Mouse (Mus musculus): Measurements from ENCODE around the gene Ice1. TPM values are rescaled to one million over a fixed set of nuclear protein-coding genes. Genes with fewer than 3 reads are reported as not detected.
A peak's percentile ranks its signal among the peaks of the same experiment; 100 is the strongest.

The Ice1 gene
- polyA plus RNA-seq, 1 experiment from 2014 or later, result 17.9 TPM

GRCm38 (mm10) chr13:70643408-70644082 lies 6.1 kb upstream of the Ice1 start:
- no peaks in the 10 kb centered on the region for H3K9me3 ChIP-seq (replicated peaks; ENCODE audit: low read length)
- H3K4me2 ChIP-seq (ENCODE audit: low read length), result no peak overlapping the region
- TF ChIP-seq CTCF (IDR thresholded peaks at IDR 0.05; ENCODE audit: low read depth), result peak; percentile 97
- DNase-seq (ENCODE audit: low spot score) (peak; percentile 86), ATAC-seq (replicated peaks; ENCODE audit: low FRiP score, low read depth) (0 out of 2 replicates have a peak, but pooled peaks have one; percentile 46)
- no peak overlapping the region for H3K9ac ChIP-seq (ENCODE audit: low read depth, low read length)
- no peaks in the 10 kb centered on the region for H3K36me3 ChIP-seq (ENCODE audit: insufficient read depth, low read length)
- no peaks in the 10 kb centered on the region for H3K27me3 ChIP-seq (ENCODE audit: insufficient read depth, low read length)
- H3K4me3 ChIP-seq (replicated peaks; ENCODE audit: low read depth, low read length), result no peak overlapping the region
- H3K27ac ChIP-seq, result no peak overlapping the region
- H3K4me1 ChIP-seq (replicated peaks; ENCODE audit: insufficient read depth, low read length), result no peaks in the 10 kb centered on the region
- WGBS, result 22% methylated on average over 10 of the region's 10 CpGs

DNA sequence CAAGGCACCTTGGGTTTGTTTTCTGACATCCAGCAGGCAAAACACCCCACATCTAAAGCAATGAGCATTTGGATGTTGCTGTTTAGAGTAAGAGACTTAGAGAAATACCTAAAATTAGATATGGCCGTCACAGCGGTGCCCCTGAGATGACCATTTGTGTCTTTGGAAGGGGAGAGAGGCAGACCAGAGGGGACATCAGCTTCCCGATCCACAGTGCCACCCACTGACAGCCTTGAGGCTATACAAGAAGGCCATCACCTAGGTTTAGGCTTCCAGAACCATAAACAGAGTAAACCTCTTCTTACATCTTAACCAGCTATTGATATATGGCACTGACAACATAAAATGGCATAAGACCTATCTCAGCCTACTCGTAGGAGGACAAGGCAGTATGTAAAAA lies 4.5 kb upstream of the Ice1 start:
- H3K9me3 ChIP-seq (replicated peaks; ENCODE audit: low read length), result no peaks in the 10 kb centered on the region
- no peak for TF ChIP-seq CTCF (IDR thresholded peaks at IDR 0.05; ENCODE audit: low read depth)
- 71% methylated on average over 4 of the region's 4 CpGs for WGBS

DNA sequence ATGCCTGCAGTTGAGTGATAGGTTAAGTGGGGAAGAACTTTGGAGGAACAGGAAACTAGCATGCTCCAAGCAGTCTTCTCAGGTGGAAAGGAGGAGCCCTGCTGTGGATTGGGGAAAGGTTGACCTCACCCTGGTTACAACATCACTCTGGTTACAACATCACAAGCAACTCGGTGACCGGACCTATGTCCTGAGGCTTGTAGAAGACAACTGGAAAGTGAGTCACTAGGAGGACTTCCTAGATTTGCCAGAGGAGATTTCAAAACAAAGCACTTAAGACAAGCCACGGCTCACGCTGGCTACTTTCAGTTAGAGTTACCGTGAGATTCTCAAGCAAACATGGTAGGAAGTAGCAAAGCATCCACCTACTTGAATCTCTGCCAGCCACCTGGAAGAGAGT lies 3.9 kb upstream of the Ice1 start:
- Histone ChIP-seq H3K4me1 (replicated peaks; ENCODE audit: insufficient read depth, low read length) (peaks cover 6% of the 10 kb centered on the region; the same call in 1 of the 2 replicates), H3K9me3 (replicated peaks; ENCODE audit: low read length) (no peaks in the 10 kb centered on the region), H3K4me2 (ENCODE audit: low read length) (no peak overlapping the region), H3K27ac (no peak overlapping the region), H3K4me3 (replicated peaks; ENCODE audit: low read depth, low read length) (no peak overlapping the region), H3K27me3 (ENCODE audit: insufficient read depth, low read length) (no peaks in the 10 kb centered on the region), H3K9ac (ENCODE audit: low read depth, low read length) (no peak overlapping the region), H3K36me3 (ENCODE audit: insufficient read depth, low read length) (no peaks in the 10 kb centered on the region)
- DNase-seq (ENCODE audit: low spot score) (no peak), ATAC-seq (replicated peaks; ENCODE audit: low FRiP score, low read depth) (no peak)
- TF ChIP-seq CTCF (IDR thresholded peaks at IDR 0.05; ENCODE audit: low read depth), result no peak
- WGBS, result 69% methylated on average over 5 of the region's 5 CpGs

More for the DNA sequence above, 4.5 kb upstream of the Ice1 start:
- ATAC-seq (replicated peaks; ENCODE audit: low FRiP score, low read depth) (no peak), DNase-seq (ENCODE audit: low spot score) (no peak)
- H3K4me3 ChIP-seq (replicated peaks; ENCODE audit: low read depth, low read length), result no peak overlapping the region
- no peak overlapping the region for H3K4me2 ChIP-seq (ENCODE audit: low read length)
- no peaks in the 10 kb centered on the region for H3K36me3 ChIP-seq (ENCODE audit: insufficient read depth, low read length)
- H3K27me3 ChIP-seq (ENCODE audit: insufficient read depth, low read length), result no peaks in the 10 kb centered on the region
- H3K9ac ChIP-seq (ENCODE audit: low read depth, low read length), result no peak overlapping the region
- H3K27ac ChIP-seq, result no peak overlapping the region
- 0 out of 2 replicates have a peak, but pooled peaks cover under 1% of the 10 kb centered on the region for H3K4me1 ChIP-seq (replicated peaks; ENCODE audit: insufficient read depth, low read length)

DNA sequence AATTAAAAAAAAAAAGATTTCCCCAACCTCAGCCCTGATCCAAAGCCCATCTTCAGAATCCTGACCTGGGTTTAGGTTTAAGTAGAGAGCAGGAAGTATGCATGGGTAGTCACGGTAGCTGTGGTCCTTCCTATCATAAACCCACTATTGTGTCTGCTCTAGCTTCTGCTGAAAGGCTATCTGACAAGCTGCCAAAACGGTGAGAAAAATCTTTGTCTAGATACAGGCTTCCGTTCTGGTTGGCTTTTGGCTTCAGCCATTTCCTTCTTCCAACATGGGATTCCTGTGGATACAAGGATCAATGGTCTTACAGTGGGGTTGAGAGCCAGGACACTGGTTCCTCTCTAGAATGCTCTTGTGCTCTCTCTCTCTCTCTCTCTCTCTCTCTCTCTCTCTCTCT lies 2.2 kb upstream of the Ice1 start:
- Histone ChIP-seq H3K27ac (no peak overlapping the region), H3K9ac (ENCODE audit: low read depth, low read length) (no peak overlapping the region), H3K27me3 (ENCODE audit: insufficient read depth, low read length) (no peaks in the 10 kb centered on the region), H3K36me3 (ENCODE audit: insufficient read depth, low read length) (no peaks in the 10 kb centered on the region), H3K4me1 (replicated peaks; ENCODE audit: insufficient read depth, low read length) (peaks cover 19% of the 10 kb centered on the region; the same call in 1 of the 2 replicates), H3K4me2 (ENCODE audit: low read length) (no peak overlapping the region), H3K9me3 (replicated peaks; ENCODE audit: low read length) (no peaks in the 10 kb centered on the region), H3K4me3 (replicated peaks; ENCODE audit: low read depth, low read length) (no peak overlapping the region)
- 60% methylated on average over 3 of the region's 3 CpGs for WGBS
- DNase-seq (ENCODE audit: low spot score) (no peak), ATAC-seq (replicated peaks; ENCODE audit: low FRiP score, low read depth) (no peak)
- no peak for TF ChIP-seq CTCF (IDR thresholded peaks at IDR 0.05; ENCODE audit: low read depth)

DNA sequence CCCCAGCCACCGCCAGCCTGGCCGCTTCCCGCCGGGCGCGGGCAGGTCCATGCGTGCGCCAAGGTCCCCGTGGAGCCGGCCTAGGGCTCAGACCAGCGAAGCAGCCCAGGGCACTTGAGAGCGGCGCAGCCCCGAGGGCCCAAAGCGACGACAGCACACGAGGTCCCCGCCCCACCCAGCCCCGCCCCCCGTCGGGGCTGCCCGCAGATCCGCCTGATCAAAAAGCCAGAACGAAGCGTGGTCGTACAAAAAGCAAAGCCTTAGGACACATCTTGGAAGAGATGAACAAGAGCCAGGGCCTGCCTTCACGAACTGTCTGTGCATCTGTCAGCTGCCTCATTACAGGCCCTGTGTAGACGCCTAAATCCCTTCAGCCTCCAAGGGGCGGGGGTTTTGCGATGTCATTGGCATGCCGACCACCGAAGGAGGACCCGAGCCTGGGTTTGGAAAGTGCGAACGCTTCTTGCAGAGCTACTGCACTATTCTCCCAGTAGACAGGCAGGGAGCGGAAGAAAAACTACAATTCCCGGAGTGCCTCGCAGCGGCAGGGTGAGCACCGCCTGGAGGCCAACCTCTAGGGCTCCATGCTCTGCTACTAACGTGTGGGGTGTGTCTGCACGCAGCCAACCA lies 343 bp upstream of the Ice1 start:
- TF ChIP-seq CTCF (IDR thresholded peaks at IDR 0.05; ENCODE audit: low read depth), result peak; percentile 66
- ATAC-seq (replicated peaks; ENCODE audit: low FRiP score, low read depth), result peak; percentile 95

GRCm38 (mm10) chr13:70636706-70637105 lies 728 bp downstream of the Ice1 start:
- peak overlapping the region; percentile 92 for H3K4me3 ChIP-seq (replicated peaks; ENCODE audit: low read depth, low read length)

More for the DNA sequence above, 343 bp upstream of the Ice1 start:
- peak; percentile 99 for DNase-seq (ENCODE audit: low spot score)
- H3K27me3 ChIP-seq (ENCODE audit: insufficient read depth, low read length), result no peaks in the 10 kb centered on the region
- no peaks in the 10 kb centered on the region for H3K9me3 ChIP-seq (replicated peaks; ENCODE audit: low read length)
- H3K36me3 ChIP-seq (ENCODE audit: insufficient read depth, low read length), result no peaks in the 10 kb centered on the region
- H3K9ac ChIP-seq (ENCODE audit: low read depth, low read length), result peak overlapping the region; percentile 94
- peaks cover 19% of the 10 kb centered on the region; the same call in 1 of the 2 replicates for H3K4me1 ChIP-seq (replicated peaks; ENCODE audit: insufficient read depth, low read length)
- H3K4me2 ChIP-seq (ENCODE audit: low read length), result peak overlapping the region; percentile 84
- WGBS, result under 1% methylated on average over 42 of the region's 42 CpGs
- peak overlapping the region; percentile 92 for H3K4me3 ChIP-seq (replicated peaks; ENCODE audit: low read depth, low read length)
- peak overlapping the region; percentile 92 for H3K27ac ChIP-seq

More at GRCm38 (mm10) chr13:70636706-70637105, 728 bp downstream of the Ice1 start:
- no peak overlapping the region for H3K27ac ChIP-seq
- no peak for TF ChIP-seq CTCF (IDR thresholded peaks at IDR 0.05; ENCODE audit: low read depth)
- no peak for DNase-seq (ENCODE audit: low spot score)
- WGBS, result 29% methylated on average over 10 of the region's 10 CpGs
- peak overlapping the region; percentile 84 for H3K4me2 ChIP-seq (ENCODE audit: low read length)
- H3K36me3 ChIP-seq (ENCODE audit: insufficient read depth, low read length), result no peaks in the 10 kb centered on the region
- no peak for ATAC-seq (replicated peaks; ENCODE audit: low FRiP score, low read depth)
- no peaks in the 10 kb centered on the region for H3K27me3 ChIP-seq (ENCODE audit: insufficient read depth, low read length)
- H3K4me1 ChIP-seq (replicated peaks; ENCODE audit: insufficient read depth, low read length), result peaks cover 19% of the 10 kb centered on the region; the same call in 1 of the 2 replicates
- H3K9ac ChIP-seq (ENCODE audit: low read depth, low read length), result peak overlapping the region; percentile 94
- H3K9me3 ChIP-seq (replicated peaks; ENCODE audit: low read length), result no peaks in the 10 kb centered on the region

Data from kidney, postnatal 0 days (tissue).